Mouse (Mus musculus) bone marrow, adult 2 months (tissue): ENCODE measurements at regions not wholly inside any gene's neighbourhood (a gene's known extent, or its start where the extent isn't known, plus 50 kb on each side); places are given as distances from the start of the nearest gene placed in this dataset.

Experiments
- CTCF ChIP-seq: fragments of 200-500 bp; IDR thresholded peaks from 2 replicates; pipeline ENCODE4 v1.5.1; 2011; ENCODE audit warnings: low read length, control low read depth; ENCODE audit not compliant: control insufficient read depth, insufficient read depth
- POLR2A ChIP-seq: fragments of 200-500 bp; IDR thresholded peaks from 2 replicates; pipeline ENCODE4 v1.6.1; 2011; ENCODE audit warnings: low read depth, mild to moderate bottlenecking, control low read depth, low read length, borderline replicate concordance; ENCODE audit not compliant: control insufficient read depth

GRCm38 (mm10) chr4:150743103-150743502 is 91.1 kb upstream of the Slc45a1 start:
- TF ChIP-seq CTCF, result no peak
- no peak for TF ChIP-seq POLR2A
